Mouse (Mus musculus) hindbrain, embryonic 13.5 days (tissue): ENCODE results near the gene Cdc25b. TPM values are rescaled to one million over a fixed set of nuclear protein-coding genes. Genes with fewer than 3 reads are reported as not detected.
"Not testable (repeated sequence)": the region's sequence is repeated elsewhere in the genome, so short reads cannot be mapped to it uniquely, and the experiment has no call there.

Experiments
- ATAC-seq: fragments of 200-750 bp; cut with Nextera tagmentation; 2 replicates; pipeline ENCODE4 v1.8.0; 2017; ENCODE audit warnings: moderate TSS enrichment; ENCODE audit not compliant: low FRiP score
- H3K27ac ChIP-seq: fragments of 300-500 bp; sonication (generic); 2 replicates; pipeline ENCODE4 v1.5.1; 2015; ENCODE audit warnings: inconsistent platforms, mild to moderate bottlenecking, moderate library complexity
- H3K27me3 ChIP-seq: fragments of 300-500 bp; sonication (generic); 2 replicates; pipeline ENCODE4 v1.6.1; 2015; ENCODE audit warnings: mild to moderate bottlenecking, inconsistent platforms
- H3K36me3 ChIP-seq: fragments of 300-500 bp; sonication (generic); 2 replicates; pipeline ENCODE4 v1.6.1; 2015; ENCODE audit warnings: mild to moderate bottlenecking, inconsistent platforms
- H3K4me1 ChIP-seq: fragments of 300-500 bp; sonication (generic); replicated peaks from 2 replicates; pipeline ENCODE4 v1.6.1; 2015; ENCODE audit warnings: inconsistent platforms
- H3K4me2 ChIP-seq: fragments of 300-500 bp; sonication (generic); 2 replicates; pipeline ENCODE4 v1.6.1; 2015; ENCODE audit warnings: inconsistent platforms, mild to moderate bottlenecking, moderate library complexity
- H3K4me3 ChIP-seq: fragments of 300-500 bp; sonication (generic); 2 replicates; pipeline ENCODE4 v1.5.1; 2015; ENCODE audit warnings: mild to moderate bottlenecking, inconsistent platforms
- H3K9ac ChIP-seq: fragments of 300-500 bp; sonication (generic); 2 replicates; pipeline ENCODE4 v1.6.1; 2015; ENCODE audit warnings: mild to moderate bottlenecking, inconsistent platforms
- H3K9me3 ChIP-seq: fragments of 300-500 bp; sonication (generic); 2 replicates; pipeline ENCODE4 v1.6.1; 2016; ENCODE audit warnings: inconsistent platforms
- WGBS: fragments of 180-500 bp; shearing (Covaris S2); methylation state at CpG from one replicate; pipeline ENCODE4 v1.1.7; 2015; 5-methylcytosine and 5-hydroxymethylcytosine counted together
- polyA plus RNA-seq: library from polyadenylated mRNA; unstranded; fragments of >200 nt; fragmentation: Nextera tagmentation; extraction: Ambion mirVana; gene quantifications from 2 replicates; pipeline ENCODE4 v1.2.1, GENCODE M21; 2015

Cdc25b gene
- polyA plus RNA-seq, 1 experiment from 2014 or later = 34.1 TPM

GRCm38 (mm10) chr2:131220030-131220429, 33.3 kb downstream of the Cdc25b start:
- 78% methylated on average over 4 of the region's 4 CpGs for WGBS

GRCm38 (mm10) chr2:131221853-131222515, 35.2 kb downstream of the Cdc25b start:
- no peak for ATAC-seq

More at GRCm38 (mm10) chr2:131220030-131220429, 33.3 kb downstream of the Cdc25b start:
- Histone ChIP-seq H3K27me3 (no peaks in the 10 kb centered on the region), H3K4me2 (no peak overlapping the region), H3K4me3 (no peak overlapping the region), H3K4me1 (no peaks in the 10 kb centered on the region), H3K9ac (no peak overlapping the region), H3K27ac (no peak overlapping the region), H3K36me3 (no peaks in the 10 kb centered on the region), H3K9me3 (no peaks in the 10 kb centered on the region)
- no peak for ATAC-seq

GRCm38 (mm10) chr2:131222562-131222961, 35.8 kb downstream of the Cdc25b start:
- 56% methylated on average over 5 of the region's 5 CpGs for WGBS

More at GRCm38 (mm10) chr2:131221853-131222515, 35.2 kb downstream of the Cdc25b start:
- no peaks in the 10 kb centered on the region for H3K9me3 ChIP-seq
- WGBS = 74% methylated on average over 3 of the region's 3 CpGs
- H3K36me3 ChIP-seq = no peaks in the 10 kb centered on the region
- H3K4me2 ChIP-seq = no peak overlapping the region
- H3K27me3 ChIP-seq = no peaks in the 10 kb centered on the region
- no peak overlapping the region for H3K9ac ChIP-seq
- H3K4me1 ChIP-seq = no peaks in the 10 kb centered on the region
- H3K27ac ChIP-seq = no peak overlapping the region
- no peak overlapping the region for H3K4me3 ChIP-seq

GRCm38 (mm10) chr2:131223569-131223968, 36.8 kb downstream of the Cdc25b start:
- Histone ChIP-seq H3K27ac (no peak overlapping the region), H3K4me1 (no peaks in the 10 kb centered on the region), H3K27me3 (no peaks in the 10 kb centered on the region), H3K36me3 (no peaks in the 10 kb centered on the region), H3K9ac (no peak overlapping the region), H3K4me2 (no peak overlapping the region), H3K4me3 (no peak overlapping the region), H3K9me3 (no peaks in the 10 kb centered on the region)
- 71% methylated on average over 1 of the region's 1 CpGs for WGBS
- no peak for ATAC-seq

More at GRCm38 (mm10) chr2:131222562-131222961, 35.8 kb downstream of the Cdc25b start:
- Histone ChIP-seq H3K4me1 (no peaks in the 10 kb centered on the region), H3K9me3 (no peaks in the 10 kb centered on the region), H3K27me3 (no peaks in the 10 kb centered on the region), H3K4me3 (no peak overlapping the region), H3K27ac (no peak overlapping the region), H3K9ac (no peak overlapping the region), H3K36me3 (no peaks in the 10 kb centered on the region), H3K4me2 (no peak overlapping the region)
- ATAC-seq = no peak

- Histone ChIP-seq H3K27ac (no peak overlapping the region), H3K27me3 (no peaks in the 10 kb centered on the region), H3K4me2 (no peak overlapping the region), H3K4me3 (no peak overlapping the region), H3K9me3 (no peaks in the 10 kb centered on the region), H3K4me1 (no peaks in the 10 kb centered on the region), H3K36me3 (no peaks in the 10 kb centered on the region), H3K9ac (no peak overlapping the region)
- 84% methylated on average over 6 of the region's 6 CpGs for WGBS
- ATAC-seq = no peak
These were observed 38.4 kb downstream of the Cdc25b start for GRCm38 (mm10) chr2:131225178-131225577.

- H3K27ac ChIP-seq, H3K36me3 ChIP-seq, H3K4me1 ChIP-seq, H3K27me3 ChIP-seq, H3K9me3 ChIP-seq, H3K9ac ChIP-seq, ATAC-seq, H3K4me3 ChIP-seq, H3K4me2 ChIP-seq: not testable (repeated sequence)
- 91% methylated on average over 2 of the region's 2 CpGs for WGBS
These were observed 39.9 kb downstream of the Cdc25b start for GRCm38 (mm10) chr2:131226669-131227068.

- Histone ChIP-seq H3K4me3 (no peak overlapping the region), H3K9me3 (no peaks in the 10 kb centered on the region), H3K4me2 (no peak overlapping the region), H3K27me3 (no peaks in the 10 kb centered on the region), H3K9ac (no peak overlapping the region), H3K36me3 (no peaks in the 10 kb centered on the region), H3K27ac (no peak overlapping the region), H3K4me1 (no peaks in the 10 kb centered on the region)
- 89% methylated on average over 3 of the region's 3 CpGs for WGBS
- ATAC-seq = no peak
These were observed 40.5 kb downstream of the Cdc25b start for GRCm38 (mm10) chr2:131227243-131227642.

GRCm38 (mm10) chr2:131232558-131232957, 45.8 kb downstream of the Cdc25b start:
- Histone ChIP-seq H3K4me1 (peaks cover 20% of the 10 kb centered on the region), H3K9me3 (no peaks in the 10 kb centered on the region), H3K9ac (no peak overlapping the region), H3K27ac (no peak overlapping the region), H3K36me3 (no peaks in the 10 kb centered on the region), H3K27me3 (no peaks in the 10 kb centered on the region), H3K4me3 (no peak overlapping the region), H3K4me2 (no peak overlapping the region)
- ATAC-seq = no peak
- 85% methylated on average over 2 of the region's 2 CpGs for WGBS

- no peaks in the 10 kb centered on the region for H3K9me3 ChIP-seq
- H3K4me1 ChIP-seq = peaks cover 20% of the 10 kb centered on the region
- no peaks in the 10 kb centered on the region for H3K27me3 ChIP-seq
- peak within 1 kb of the TSS; percentile 74 for H3K9ac ChIP-seq
- no peaks in the 10 kb centered on the region for H3K36me3 ChIP-seq
- ATAC-seq = peak; percentile 100
- WGBS = 9% methylated on average over 29 of the region's 29 CpGs
- peak within 1 kb of the TSS; percentile 75 for H3K4me2 ChIP-seq
- peak within 1 kb of the TSS; percentile 48 for H3K4me3 ChIP-seq
- no peak within 1 kb of the TSS for H3K27ac ChIP-seq
These were observed 46.8 kb downstream of the Cdc25b start, which contains the start of gene Mavs for GRCm38 (mm10) chr2:131233307-131234126. Gene Mavs, plus strand, starts transcription at chr2:131234063.

- Histone ChIP-seq H3K9me3 (no peaks in the 10 kb centered on the region), H3K4me2 (peak overlapping the region; percentile 75), H3K27me3 (no peaks in the 10 kb centered on the region), H3K4me3 (peak overlapping the region; percentile 48), H3K27ac (no peak overlapping the region), H3K4me1 (peaks cover 20% of the 10 kb centered on the region), H3K9ac (peak overlapping the region; percentile 74), H3K36me3 (no peaks in the 10 kb centered on the region)
- ATAC-seq = peak; percentile 59
- WGBS = 13% methylated on average over 28 of the region's 28 CpGs
These were observed 47.4 kb downstream of the Cdc25b start for GRCm38 (mm10) chr2:131234127-131234650.

- Histone ChIP-seq H3K9me3 (no peaks in the 10 kb centered on the region), H3K9ac (no peak overlapping the region), H3K4me1 (peaks cover 20% of the 10 kb centered on the region), H3K36me3 (no peaks in the 10 kb centered on the region), H3K4me2 (peak overlapping the region; percentile 75), H3K27me3 (no peaks in the 10 kb centered on the region), H3K4me3 (no peak overlapping the region), H3K27ac (no peak overlapping the region)
- WGBS = 78% methylated on average over 7 of the region's 7 CpGs
- ATAC-seq = no peak
These were observed 48.4 kb downstream of the Cdc25b start for GRCm38 (mm10) chr2:131234970-131235635.

- H3K27ac ChIP-seq = no peak overlapping the region
- no peak overlapping the region for H3K4me3 ChIP-seq
- ATAC-seq = no peak
- H3K4me2 ChIP-seq = no peak overlapping the region
- H3K9me3 ChIP-seq = no peaks in the 10 kb centered on the region
- H3K27me3 ChIP-seq = no peaks in the 10 kb centered on the region
- no peaks in the 10 kb centered on the region for H3K4me1 ChIP-seq
- H3K9ac ChIP-seq = no peak overlapping the region
- H3K36me3 ChIP-seq = peaks cover 45% of the 10 kb centered on the region
These were observed 55.4 kb downstream of the Cdc25b start for GRCm38 (mm10) chr2:131242180-131242579.
